Mouse (Mus musculus): ENCODE results near the gene Fscn1. TPM values are rescaled to one million over a fixed set of nuclear protein-coding genes. Genes with fewer than 3 reads are reported as not detected.

The Fscn1 gene
- polyA plus RNA-seq (2014; fragmentation: Nextera tagmentation; extraction: Ambion mirVana) = 331 and 347 TPM in 2 replicates

GRCm38 (mm10) chr5:142959576-142960556 is at the start of gene Fscn1:
Gene Fscn1 (plus strand): TSS chr5:142960343.
- Histone ChIP-seq H3K4me1 (ENCODE audit: insufficient read depth) (peaks cover 8% of the 10 kb centered on the region; the same call in 1 of the 2 replicates), H3K4me2 (peak within 1 kb of the TSS; percentile 89), H3K27ac (ENCODE audit: low read depth) (peak within 1 kb of the TSS; percentile 99), H3K9ac (peak within 1 kb of the TSS; percentile 96), H3K36me3 (ENCODE audit: insufficient read depth) (no peaks in the 10 kb centered on the region; the same call in 1 of the 2 replicates), H3K9me3 (ENCODE audit: low read depth, low read length) (no peaks in the 10 kb centered on the region), H3K4me3 (ENCODE audit: low read depth, low read length) (peak within 1 kb of the TSS; percentile 69), H3K27me3 (ENCODE audit: insufficient read depth, low read length) (no peaks in the 10 kb centered on the region)
- ATAC-seq (ENCODE audit: insufficient read depth) (peak; percentile 64), DNase-seq (peak; percentile 97)
- TF ChIP-seq CTCF (IDR thresholded peaks at IDR 0.05; ENCODE audit: low read depth) = peak; percentile 51
- 7% methylated on average over 44 of the region's 44 CpGs for WGBS

GRCm38 (mm10) chr5:142911629-142912028 is 48.5 kb upstream of the Fscn1 start:
- Histone ChIP-seq H3K9me3 (ENCODE audit: low read depth, low read length) (no peaks in the 10 kb centered on the region), H3K4me3 (ENCODE audit: low read depth, low read length) (no peak overlapping the region), H3K27ac (ENCODE audit: low read depth) (no peak overlapping the region), H3K4me2 (no peak overlapping the region), H3K36me3 (ENCODE audit: insufficient read depth) (no peaks in the 10 kb centered on the region), H3K4me1 (ENCODE audit: insufficient read depth) (peaks cover 32% of the 10 kb centered on the region), H3K9ac (no peak overlapping the region), H3K27me3 (ENCODE audit: insufficient read depth, low read length) (no peaks in the 10 kb centered on the region)
- ATAC-seq (ENCODE audit: insufficient read depth) = no peak
- WGBS = 94% methylated on average over 2 of the region's 2 CpGs
- no peak for TF ChIP-seq CTCF (IDR thresholded peaks at IDR 0.05; ENCODE audit: low read depth)
- DNase-seq = no peak

- Histone ChIP-seq H3K27ac (ENCODE audit: low read depth) (no peak overlapping the region), H3K36me3 (ENCODE audit: insufficient read depth) (no peaks in the 10 kb centered on the region), H3K4me2 (no peak overlapping the region), H3K9me3 (ENCODE audit: low read depth, low read length) (no peaks in the 10 kb centered on the region), H3K4me3 (ENCODE audit: low read depth, low read length) (no peak overlapping the region), H3K9ac (no peak overlapping the region), H3K27me3 (ENCODE audit: insufficient read depth, low read length) (no peaks in the 10 kb centered on the region), H3K4me1 (ENCODE audit: insufficient read depth) (peaks cover 27% of the 10 kb centered on the region)
- no peak for ATAC-seq (ENCODE audit: insufficient read depth)
- 87% methylated on average over 3 of the region's 3 CpGs for WGBS
- DNase-seq = no peak
- TF ChIP-seq CTCF (IDR thresholded peaks at IDR 0.05; ENCODE audit: low read depth) = no peak
These were observed 47.8 kb upstream of the Fscn1 start for GRCm38 (mm10) chr5:142912320-142912719.

GRCm38 (mm10) chr5:142912739-142913138 is 47.4 kb upstream of the Fscn1 start:
- H3K9ac ChIP-seq = no peak overlapping the region
- no peak for TF ChIP-seq CTCF (IDR thresholded peaks at IDR 0.05; ENCODE audit: low read depth)
- no peaks in the 10 kb centered on the region for H3K36me3 ChIP-seq (ENCODE audit: insufficient read depth)
- H3K27ac ChIP-seq (ENCODE audit: low read depth) = no peak overlapping the region
- 77% methylated on average over 4 of the region's 4 CpGs for WGBS
- DNase-seq (no peak), ATAC-seq (ENCODE audit: insufficient read depth) (no peak)
- no peak overlapping the region for H3K4me2 ChIP-seq
- no peaks in the 10 kb centered on the region for H3K27me3 ChIP-seq (ENCODE audit: insufficient read depth, low read length)
- H3K9me3 ChIP-seq (ENCODE audit: low read depth, low read length) = no peaks in the 10 kb centered on the region
- H3K4me3 ChIP-seq (ENCODE audit: low read depth, low read length) = no peak overlapping the region
- peaks cover 23% of the 10 kb centered on the region for H3K4me1 ChIP-seq (ENCODE audit: insufficient read depth)

- no peaks in the 10 kb centered on the region for H3K9me3 ChIP-seq (ENCODE audit: low read depth, low read length)
- no peak overlapping the region for H3K4me2 ChIP-seq
- no peak for TF ChIP-seq CTCF (IDR thresholded peaks at IDR 0.05; ENCODE audit: low read depth)
- H3K27ac ChIP-seq (ENCODE audit: low read depth) = no peak overlapping the region
- no peak overlapping the region for H3K4me3 ChIP-seq (ENCODE audit: low read depth, low read length)
- no peaks in the 10 kb centered on the region for H3K36me3 ChIP-seq (ENCODE audit: insufficient read depth)
- H3K4me1 ChIP-seq (ENCODE audit: insufficient read depth) = 0 out of 2 replicates have a peak, but pooled peaks cover under 1% of the 10 kb centered on the region
- no peaks in the 10 kb centered on the region for H3K27me3 ChIP-seq (ENCODE audit: insufficient read depth, low read length)
- H3K9ac ChIP-seq = no peak overlapping the region
- DNase-seq (no peak), ATAC-seq (ENCODE audit: insufficient read depth) (no peak)
- WGBS = 60% methylated on average over 11 of the region's 11 CpGs
These were observed 44.9 kb upstream of the Fscn1 start for GRCm38 (mm10) chr5:142915231-142915630.

- no peak overlapping the region for H3K4me3 ChIP-seq (ENCODE audit: low read depth, low read length)
These were observed 43.5 kb upstream of the Fscn1 start for GRCm38 (mm10) chr5:142916593-142916992.

GRCm38 (mm10) chr5:142917402-142917801 is 42.7 kb upstream of the Fscn1 start:
- 89% methylated on average over 8 of the region's 8 CpGs for WGBS
- Histone ChIP-seq H3K4me1 (ENCODE audit: insufficient read depth) (peaks cover 7% of the 10 kb centered on the region; the same call in 1 of the 2 replicates), H3K27me3 (ENCODE audit: insufficient read depth, low read length) (no peaks in the 10 kb centered on the region), H3K36me3 (ENCODE audit: insufficient read depth) (no peaks in the 10 kb centered on the region), H3K9ac (no peak overlapping the region), H3K9me3 (ENCODE audit: low read depth, low read length) (no peaks in the 10 kb centered on the region), H3K4me2 (no peak overlapping the region), H3K4me3 (ENCODE audit: low read depth, low read length) (no peak overlapping the region), H3K27ac (ENCODE audit: low read depth) (no peak overlapping the region)
- DNase-seq = no peak
- no peak for ATAC-seq (ENCODE audit: insufficient read depth)
- TF ChIP-seq CTCF (IDR thresholded peaks at IDR 0.05; ENCODE audit: low read depth) = no peak

More at GRCm38 (mm10) chr5:142916593-142916992, 43.5 kb upstream of the Fscn1 start:
- H3K4me2 ChIP-seq = no peak overlapping the region
- H3K9ac ChIP-seq = no peak overlapping the region
- no peaks in the 10 kb centered on the region for H3K9me3 ChIP-seq (ENCODE audit: low read depth, low read length)
- H3K27me3 ChIP-seq (ENCODE audit: insufficient read depth, low read length) = no peaks in the 10 kb centered on the region
- peaks cover 7% of the 10 kb centered on the region; the same call in 1 of the 2 replicates for H3K4me1 ChIP-seq (ENCODE audit: insufficient read depth)
- DNase-seq (no peak), ATAC-seq (ENCODE audit: insufficient read depth) (no peak)
- TF ChIP-seq CTCF (IDR thresholded peaks at IDR 0.05; ENCODE audit: low read depth) = no peak
- H3K27ac ChIP-seq (ENCODE audit: low read depth) = no peak overlapping the region
- no peaks in the 10 kb centered on the region for H3K36me3 ChIP-seq (ENCODE audit: insufficient read depth)
- 78% methylated on average over 7 of the region's 7 CpGs for WGBS
